Mouse (Mus musculus) small intestine, adult 2 months (tissue): ENCODE measurements around the gene Dapk2.

Source experiments
- CTCF ChIP-seq: fragments of 200-500 bp; IDR thresholded peaks from 2 replicates; pipeline ENCODE4 v1.5.1; 2012; ENCODE audit warnings: low read depth, mild to moderate bottlenecking, control low read depth, inconsistent platforms, low read length, moderate library complexity, mixed read lengths; ENCODE audit not compliant: insufficient replicate concordance, insufficient read length; ENCODE audit errors: extremely low read depth
- POLR2A ChIP-seq: fragments of 200-500 bp; IDR thresholded peaks from 2 replicates; pipeline ENCODE4 v1.6.1; 2012; ENCODE audit warnings: low read depth, mild to moderate bottlenecking, control low read depth, inconsistent platforms, low read length, moderate library complexity

DNA sequence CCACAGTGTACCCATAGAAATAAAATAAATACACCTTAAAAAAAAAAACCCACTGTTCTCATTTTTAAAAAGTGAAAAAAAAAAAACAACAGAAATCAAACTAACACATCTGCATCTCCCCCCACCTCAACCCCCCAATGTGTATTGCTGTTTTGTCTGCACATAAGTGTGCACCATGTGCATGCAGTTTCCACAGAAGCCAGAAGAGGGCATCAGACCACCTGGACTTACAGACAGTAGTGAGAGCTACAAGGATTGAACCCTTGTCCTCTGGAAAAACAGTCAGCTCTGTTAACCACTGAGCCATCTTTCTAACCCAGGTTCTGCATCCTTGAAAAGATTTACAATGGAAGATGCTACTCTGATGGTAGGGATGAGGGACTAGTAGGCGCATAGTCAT lies 124.6 kb downstream of the Dapk2 start:
- TF ChIP-seq CTCF (no peak), POLR2A (no peak)
